Mouse (Mus musculus): ENCODE results near the gene Ttll5. TPM values are rescaled to one million over a fixed set of nuclear protein-coding genes. Genes with fewer than 3 reads are reported as not detected.
A peak's percentile ranks its signal among the peaks of the same experiment; 100 is the strongest.

Gene Ttll5
- total RNA-seq, 2 experiments from 2014 or later: 14.2 to 15.3 TPM

GRCm38 (mm10) chr12:85992838-85993234 is 168.4 kb downstream of the Ttll5 start:
- intact Hi-C loops (cut with DNase I): no loop called here
- no peak for DNase-seq

DNA sequence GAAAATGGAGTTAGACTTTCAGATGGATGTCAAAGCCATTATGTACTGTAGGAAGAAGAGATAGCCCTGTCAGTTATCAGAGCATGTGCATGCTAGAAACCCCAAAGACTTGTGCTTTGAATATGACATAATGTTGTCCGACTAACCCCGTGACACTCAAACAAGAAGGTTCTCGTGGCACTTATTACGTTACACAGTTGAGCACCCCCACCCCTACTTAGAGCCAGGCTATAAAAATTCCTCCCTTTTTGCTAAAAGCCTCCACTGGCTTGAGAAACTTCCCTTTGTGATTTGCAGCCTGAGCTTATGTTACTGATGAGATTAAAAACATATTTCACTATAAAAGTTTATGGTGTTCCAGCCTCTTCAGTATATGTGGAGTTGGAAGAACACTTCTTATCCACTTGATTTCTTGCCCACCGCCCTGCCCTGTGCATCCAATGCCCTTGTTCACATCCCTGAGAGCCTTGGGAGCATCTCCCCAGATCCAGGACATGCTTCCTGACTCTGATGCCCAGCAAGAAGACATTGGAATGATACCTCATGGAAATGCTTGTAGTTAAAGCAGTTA is 169.4 kb downstream of the Ttll5 start:
- no peak for DNase-seq
- intact Hi-C loops (cut with DNase I): no loop called here

DNA sequence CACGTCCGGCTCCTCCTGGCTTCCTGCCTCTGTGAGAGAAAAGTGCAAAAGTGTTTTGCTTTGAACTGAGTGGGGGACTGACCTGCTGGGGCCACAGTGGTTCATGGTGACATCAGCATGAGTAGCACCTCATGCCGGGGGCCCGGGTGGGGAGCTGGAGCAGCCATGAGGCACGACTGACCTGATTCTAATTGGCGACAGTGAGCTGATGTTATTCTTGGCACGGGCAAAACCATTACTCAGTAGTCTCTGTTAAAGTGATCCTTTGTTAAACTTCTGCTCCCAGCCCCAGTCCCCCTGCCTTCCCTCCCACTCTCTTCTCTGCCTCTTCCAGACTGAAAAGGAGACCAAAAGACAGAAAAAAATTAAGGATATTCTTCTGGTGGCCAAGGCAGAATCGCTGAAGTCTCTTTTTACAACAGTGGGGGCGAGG is 176.2 kb downstream of the Ttll5 start:
- intact Hi-C loops (cut with DNase I): no loop called here
- DNase-seq: peak; percentile 78 to 82

DNA sequence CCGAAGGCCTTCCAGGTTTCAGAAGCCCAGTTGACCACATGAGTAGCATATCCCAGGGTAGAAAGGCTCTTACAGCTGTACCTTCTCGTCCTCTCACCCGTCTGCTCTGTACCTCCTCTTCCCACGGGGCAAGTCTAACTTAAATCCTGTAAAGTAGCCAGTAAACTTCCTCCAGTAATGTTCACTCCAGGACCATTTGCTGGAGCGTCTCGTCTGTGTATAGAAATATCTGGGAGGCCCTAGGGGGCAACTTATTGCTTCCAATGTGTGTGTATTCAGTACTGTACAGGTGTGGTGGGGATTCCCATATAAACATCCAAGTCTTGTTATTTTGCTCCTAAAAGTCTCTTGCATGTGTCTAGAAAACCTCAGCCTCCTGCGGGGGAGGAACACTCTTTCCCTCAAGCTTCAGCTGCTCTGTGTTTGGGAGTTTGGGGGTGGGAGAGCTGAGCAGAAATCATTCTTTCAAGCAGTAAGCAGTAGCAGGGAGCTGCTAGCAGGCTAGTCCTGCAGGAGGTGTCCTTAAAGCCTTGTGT is 176.7 kb downstream of the Ttll5 start:
- peak in 1 of 2 experiments; percentile 20 for DNase-seq
- intact Hi-C loops (cut with DNase I): no loop called here

DNA sequence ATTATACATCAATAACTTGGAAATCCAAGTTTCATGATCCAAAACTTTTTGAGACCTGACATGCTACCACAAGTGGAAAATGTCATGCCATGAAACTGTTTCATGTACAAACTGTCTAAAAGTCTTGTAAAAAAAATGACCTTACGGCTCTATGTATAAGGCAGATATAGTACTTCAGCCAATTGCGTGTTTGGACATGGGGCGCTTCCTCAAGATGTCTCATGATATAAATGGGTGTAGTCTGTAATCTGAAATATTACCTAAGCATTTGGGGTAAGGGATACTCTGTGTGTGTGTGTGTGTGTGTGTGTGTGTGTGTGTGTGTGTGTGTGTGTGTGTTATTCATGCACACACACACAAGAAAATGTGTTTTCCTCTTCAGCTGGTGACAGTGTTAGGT is 180.2 kb downstream of the Ttll5 start:
- intact Hi-C loops (cut with DNase I): no loop called here

DNA sequence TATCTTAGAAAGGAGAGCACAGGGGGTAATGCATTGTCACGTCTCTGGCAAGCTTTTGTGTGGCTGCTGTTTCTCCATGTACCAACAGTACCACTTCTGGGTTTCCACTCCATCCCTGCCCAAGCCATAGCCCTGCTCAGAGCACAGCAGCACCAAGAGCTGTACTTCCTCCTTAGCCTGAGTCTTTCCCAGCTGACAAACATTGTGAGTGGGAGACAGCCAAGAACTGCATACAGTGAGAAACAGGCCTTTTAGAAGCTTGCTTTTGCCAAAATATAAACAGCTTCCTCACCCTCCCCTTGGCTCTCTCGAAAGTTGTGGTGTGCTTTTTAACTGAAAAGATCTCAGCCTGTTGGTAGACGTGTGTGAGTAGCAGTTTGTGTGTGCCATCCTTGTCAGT is 182.9 kb downstream of the Ttll5 start:
- peak; percentile 33 to 36 for DNase-seq
- intact Hi-C loops (cut with DNase I): no loop called here

More for the DNA sequence above, 180.2 kb downstream of the Ttll5 start:
- no peak for DNase-seq

GRCm38 (mm10) chr12:86010656-86011055 is 186.2 kb downstream of the Ttll5 start:
- DNase-seq: no peak
- intact Hi-C loops (cut with DNase I): no loop called here

GRCm38 (mm10) chr12:86012195-86012594 is 187.7 kb downstream of the Ttll5 start:
- intact Hi-C loops (cut with DNase I): no loop called here
- no peak for DNase-seq

DNA sequence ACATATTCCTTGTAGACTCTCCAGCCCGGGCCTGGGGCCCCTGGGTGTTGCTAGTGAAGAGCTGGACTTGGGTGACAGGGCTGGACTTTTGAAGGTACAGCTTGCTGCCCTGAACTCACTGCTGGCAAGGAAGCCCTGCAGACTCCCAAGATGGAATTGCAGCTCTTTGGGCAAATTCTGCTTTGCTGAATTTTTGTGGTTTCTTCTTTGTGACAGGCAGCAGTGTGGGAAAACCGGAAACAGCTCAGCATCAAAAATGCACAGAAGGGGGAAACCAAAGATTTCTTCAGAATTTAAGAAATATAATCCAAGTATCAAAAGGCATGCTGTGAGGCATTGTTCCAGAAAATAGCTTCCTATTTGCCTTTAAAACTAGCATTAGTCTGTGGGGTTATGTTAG is 189.7 kb downstream of the Ttll5 start:
- no peak for DNase-seq
- intact Hi-C loops (cut with DNase I): no loop called here

- no peak for DNase-seq
- intact Hi-C loops (cut with DNase I): no loop called here
These were observed 190.2 kb downstream of the Ttll5 start for GRCm38 (mm10) chr12:86014621-86015020.

DNA sequence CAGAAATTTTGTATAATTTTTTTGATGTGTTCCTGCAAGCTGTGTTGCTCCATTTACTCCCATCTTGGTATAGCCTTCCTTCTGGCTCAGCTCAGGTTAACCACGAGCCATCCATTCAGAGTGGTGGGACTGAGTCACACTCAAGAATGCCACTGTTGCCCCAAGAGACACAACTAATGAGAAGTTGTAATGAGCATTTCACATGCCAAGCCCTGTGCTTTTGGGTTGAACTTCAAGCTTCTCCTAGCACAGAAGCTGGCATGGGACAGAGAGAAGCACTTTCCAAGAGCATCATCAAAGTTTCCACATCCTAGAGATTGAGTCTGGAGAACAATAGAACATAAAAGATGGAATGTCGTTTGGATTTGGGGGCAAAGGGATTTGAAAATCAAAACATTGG is 190.7 kb downstream of the Ttll5 start:
- intact Hi-C loops (cut with DNase I): no loop called here
- DNase-seq: no peak

- intact Hi-C loops (cut with DNase I): no loop called here
- DNase-seq: no peak
These were observed 192.9 kb downstream of the Ttll5 start for GRCm38 (mm10) chr12:86017360-86017759.

- intact Hi-C loops (cut with DNase I): loop anchor here (5.0 kb wide), 1 partner anchor 154 kb away; no protein-coding TSS in a partner anchor
- no peak for DNase-seq
These were observed 197.1 kb downstream of the Ttll5 start for GRCm38 (mm10) chr12:86021583-86021982.

- intact Hi-C loops (cut with DNase I): loop anchor here (5.0 kb wide), 1 partner anchor 155 kb away; no protein-coding TSS in a partner anchor
- no peak for DNase-seq
These were observed 198.0 kb downstream of the Ttll5 start for GRCm38 (mm10) chr12:86022282-86022984.

GRCm38 (mm10) chr12:86023081-86023871 is 198.8 kb downstream of the Ttll5 start:
- intact Hi-C loops (cut with DNase I): loop anchor here (5.0 kb wide), 1 partner anchor 156 kb away; no protein-coding TSS in a partner anchor
- DNase-seq: peak in 1 of 2 experiments; percentile 29

- intact Hi-C loops (cut with DNase I): loop anchor here (2.0 to 5.0 kb wide), 2 partner anchors 54 to 157 kb away; partner anchors contain the start of gene Tgfb3
- DNase-seq: peak; percentile 25 to 64
These were observed 200.0 kb downstream of the Ttll5 start for GRCm38 (mm10) chr12:86024426-86024825.

DNA sequence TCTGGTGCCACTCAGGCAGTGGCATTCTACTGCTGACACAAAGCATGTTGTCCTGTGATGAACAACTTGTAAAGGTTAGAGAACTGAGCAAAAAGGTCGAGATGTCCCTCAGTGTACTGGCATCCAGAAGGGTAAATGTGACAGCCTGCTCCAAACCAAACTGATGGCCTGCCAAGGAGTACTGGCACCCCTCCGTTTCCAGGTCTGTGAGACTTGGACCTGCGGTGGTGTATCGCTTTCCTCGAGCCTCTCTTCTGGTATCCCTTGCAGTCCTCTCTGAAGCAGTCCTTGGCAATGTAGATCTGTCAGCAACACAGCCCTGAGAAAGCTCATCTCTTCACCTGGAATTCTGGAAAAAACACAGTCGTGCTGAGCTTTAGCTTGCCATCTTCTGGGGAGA is 201.0 kb downstream of the Ttll5 start:
- intact Hi-C loops (cut with DNase I): loop anchor here (2.0 kb wide), 1 partner anchor 53 kb away; the partner anchor contains the start of gene Tgfb3
- DNase-seq: no peak

GRCm38 (mm10) chr12:86027000-86027399 is 202.5 kb downstream of the Ttll5 start:
- intact Hi-C loops (cut with DNase I): no loop called here
- DNase-seq: no peak

GRCm38 (mm10) chr12:86027747-86028146 is 203.3 kb downstream of the Ttll5 start:
- intact Hi-C loops (cut with DNase I): no loop called here
- DNase-seq: no peak

- DNase-seq: no peak
- intact Hi-C loops (cut with DNase I): no loop called here
These were observed 206.5 kb downstream of the Ttll5 start for GRCm38 (mm10) chr12:86030932-86031331.

DNA sequence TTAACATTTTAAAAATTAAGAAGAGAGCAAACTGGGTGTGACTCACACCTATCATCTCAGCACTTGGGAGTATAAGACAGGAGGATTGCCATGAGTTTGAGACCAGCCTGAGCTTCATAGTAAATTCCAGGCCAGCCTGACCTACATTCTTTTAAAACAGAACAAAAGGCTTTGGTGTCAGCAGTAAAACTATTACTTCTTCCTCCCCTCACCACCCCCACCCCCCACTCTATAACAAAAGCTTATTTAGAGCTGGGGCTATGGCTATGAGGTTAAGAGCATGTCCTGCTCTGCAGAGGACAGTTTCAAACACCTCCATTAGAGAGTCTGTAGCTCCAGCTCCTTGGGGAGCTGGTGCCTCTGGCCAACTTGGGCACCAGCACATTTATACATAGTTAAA is 211.1 kb downstream of the Ttll5 start:
- intact Hi-C loops (cut with DNase I): no loop called here
- DNase-seq: no peak
